Mouse (Mus musculus): ENCODE results near the gene Paqr9.

Paqr9 gene

DNA sequence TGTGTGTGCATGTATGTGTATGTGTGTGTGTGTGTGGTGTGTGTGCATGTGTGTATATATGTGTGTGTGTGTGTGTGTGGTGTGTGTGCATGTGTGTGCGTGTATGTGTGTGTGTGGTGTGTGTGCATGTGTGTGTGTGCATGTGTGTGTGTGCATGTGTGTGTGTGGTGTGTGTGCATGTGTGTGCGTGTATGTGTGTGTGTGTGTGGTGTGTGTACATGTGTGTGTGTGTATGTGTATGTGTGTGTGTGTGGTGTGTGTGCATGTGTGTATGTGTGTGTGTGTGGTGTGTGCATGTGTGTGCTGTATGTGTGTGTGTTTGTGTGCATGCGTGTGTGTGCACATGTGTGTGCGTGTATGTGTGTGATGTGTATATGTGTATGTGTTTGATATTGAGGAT lies 14.9 kb upstream of the Paqr9 start:
- no peak for DNase-seq (ENCODE audit: low spot score in 2 of 2)

DNA sequence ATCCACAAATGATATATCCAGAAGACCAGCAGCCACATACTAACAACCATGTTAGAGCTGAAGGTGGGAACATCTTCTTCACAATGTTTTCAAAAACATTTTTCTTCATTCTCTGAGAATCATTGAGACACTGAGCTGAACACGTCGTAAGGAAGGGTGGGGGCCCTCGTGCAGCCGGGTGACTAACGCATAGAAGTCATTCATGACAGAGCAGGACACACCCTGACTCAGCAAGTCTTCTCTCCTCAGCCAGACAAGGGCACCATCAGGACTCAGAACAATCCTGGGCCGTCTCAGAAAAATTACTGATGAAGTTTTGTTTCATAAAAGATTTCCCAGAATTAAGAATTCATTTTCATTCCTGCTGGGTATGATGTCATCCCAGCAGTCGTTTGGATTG lies 12.8 kb upstream of the Paqr9 start:
- DNase-seq (ENCODE audit: low spot score in 2 of 2), result no peak

DNA sequence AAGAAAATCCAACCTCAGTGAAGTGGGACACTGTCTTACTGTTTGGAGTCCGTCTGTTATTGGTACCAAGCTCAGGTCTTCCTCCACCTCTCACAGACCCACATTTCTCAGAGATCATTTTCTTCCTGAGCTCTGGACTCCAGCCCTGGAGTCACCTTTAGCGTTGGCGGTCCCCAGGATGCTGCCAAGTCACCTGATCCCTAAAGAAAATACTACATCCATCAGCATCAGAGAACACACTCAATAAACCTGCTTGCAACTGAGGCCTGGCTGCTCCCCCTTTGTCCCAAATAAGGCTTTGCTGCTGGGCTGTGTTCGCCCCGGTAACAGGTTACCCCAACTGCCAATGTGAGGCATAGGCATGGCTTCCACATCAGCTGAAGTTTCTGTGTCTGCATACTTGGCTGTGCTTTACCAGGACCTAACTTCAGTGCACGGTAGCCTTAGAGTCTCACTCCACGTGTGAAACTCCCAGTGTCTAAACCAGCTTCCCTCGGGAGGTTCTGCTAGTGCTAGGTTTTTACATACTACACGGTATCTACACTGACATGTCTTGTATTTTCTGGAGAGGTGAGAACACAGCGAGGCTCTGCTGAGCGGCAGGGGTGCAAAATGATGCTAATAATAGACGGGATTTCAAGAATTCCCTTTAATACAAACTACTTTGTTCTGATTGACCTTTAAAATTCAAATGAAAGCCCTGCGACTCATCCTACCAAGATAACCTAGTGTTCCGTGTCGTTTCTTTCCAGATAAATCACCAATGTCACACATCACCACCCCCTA lies 9.6 kb upstream of the Paqr9 start:
- no peak for DNase-seq (ENCODE audit: low spot score in 2 of 2)

DNA sequence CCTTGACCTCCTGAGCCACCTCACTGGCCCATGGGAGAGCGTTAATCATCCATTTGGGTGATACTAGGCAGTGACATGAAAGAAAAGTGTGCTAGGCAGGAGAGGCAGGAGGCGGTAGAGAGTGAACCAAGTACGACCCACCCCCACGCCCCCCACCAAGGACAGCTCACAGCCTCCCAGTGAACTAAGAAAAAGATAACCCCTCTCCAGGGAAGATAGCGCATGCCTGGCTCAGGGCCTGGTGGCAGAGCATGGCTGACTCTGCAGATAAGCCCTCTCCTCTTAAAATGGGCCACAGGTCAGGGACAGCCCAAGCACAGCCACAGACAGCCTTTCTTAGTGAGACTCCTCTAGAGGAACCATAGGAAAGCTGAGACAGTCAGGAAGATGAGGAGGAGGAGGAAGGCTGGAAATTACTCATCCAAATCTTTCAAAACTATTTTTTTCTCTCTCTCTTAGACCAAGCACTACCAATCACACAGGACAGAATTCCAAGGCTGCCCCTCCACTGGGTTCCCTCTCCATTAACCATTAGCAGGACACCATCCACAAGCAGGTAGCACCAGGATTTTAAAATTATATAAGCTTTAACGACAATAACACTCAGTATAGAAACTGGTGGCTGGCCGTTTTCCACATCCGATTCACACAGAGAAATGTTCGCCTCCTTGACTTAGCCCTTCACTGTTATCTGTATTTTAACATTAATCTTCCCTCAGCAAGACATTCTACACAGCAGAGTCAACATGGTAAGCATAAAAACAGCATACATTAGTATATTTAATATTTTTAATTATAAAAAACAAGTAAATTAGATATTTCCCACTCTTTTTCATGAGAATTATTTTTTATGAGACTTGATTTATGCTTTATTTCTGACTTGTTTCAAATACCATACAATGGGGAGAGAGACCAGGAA lies 8.3 kb upstream of the Paqr9 start:
- no peak for DNase-seq (ENCODE audit: low spot score in 2 of 2)

DNA sequence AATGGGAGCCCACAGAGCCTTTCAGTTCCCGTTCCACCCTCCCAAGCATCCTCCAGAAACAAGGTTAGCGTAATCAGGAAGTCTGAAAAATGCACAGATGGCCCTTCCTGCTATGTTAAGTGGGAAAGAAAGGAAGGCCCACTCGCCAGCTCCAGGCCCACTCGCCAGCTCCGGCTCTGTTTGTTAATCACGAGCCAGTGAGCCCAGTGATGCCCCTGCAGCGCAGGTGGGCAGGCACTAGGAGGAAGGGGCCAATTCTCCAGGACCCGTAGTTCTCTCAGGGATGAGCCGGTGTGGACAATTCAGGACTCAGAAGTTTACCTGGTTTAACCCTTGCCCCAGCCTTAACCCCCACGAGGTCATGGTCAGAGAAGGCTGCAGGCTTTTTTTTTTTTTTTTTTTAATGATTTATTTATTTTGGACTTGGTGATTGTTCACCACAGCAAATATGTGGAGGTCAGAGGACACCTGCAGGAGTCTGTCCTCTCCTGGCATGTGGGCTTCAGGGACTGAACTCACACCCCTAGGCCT lies 7.2 kb upstream of the Paqr9 start:
- DNase-seq (ENCODE audit: low spot score in 2 of 2), result no peak

DNA sequence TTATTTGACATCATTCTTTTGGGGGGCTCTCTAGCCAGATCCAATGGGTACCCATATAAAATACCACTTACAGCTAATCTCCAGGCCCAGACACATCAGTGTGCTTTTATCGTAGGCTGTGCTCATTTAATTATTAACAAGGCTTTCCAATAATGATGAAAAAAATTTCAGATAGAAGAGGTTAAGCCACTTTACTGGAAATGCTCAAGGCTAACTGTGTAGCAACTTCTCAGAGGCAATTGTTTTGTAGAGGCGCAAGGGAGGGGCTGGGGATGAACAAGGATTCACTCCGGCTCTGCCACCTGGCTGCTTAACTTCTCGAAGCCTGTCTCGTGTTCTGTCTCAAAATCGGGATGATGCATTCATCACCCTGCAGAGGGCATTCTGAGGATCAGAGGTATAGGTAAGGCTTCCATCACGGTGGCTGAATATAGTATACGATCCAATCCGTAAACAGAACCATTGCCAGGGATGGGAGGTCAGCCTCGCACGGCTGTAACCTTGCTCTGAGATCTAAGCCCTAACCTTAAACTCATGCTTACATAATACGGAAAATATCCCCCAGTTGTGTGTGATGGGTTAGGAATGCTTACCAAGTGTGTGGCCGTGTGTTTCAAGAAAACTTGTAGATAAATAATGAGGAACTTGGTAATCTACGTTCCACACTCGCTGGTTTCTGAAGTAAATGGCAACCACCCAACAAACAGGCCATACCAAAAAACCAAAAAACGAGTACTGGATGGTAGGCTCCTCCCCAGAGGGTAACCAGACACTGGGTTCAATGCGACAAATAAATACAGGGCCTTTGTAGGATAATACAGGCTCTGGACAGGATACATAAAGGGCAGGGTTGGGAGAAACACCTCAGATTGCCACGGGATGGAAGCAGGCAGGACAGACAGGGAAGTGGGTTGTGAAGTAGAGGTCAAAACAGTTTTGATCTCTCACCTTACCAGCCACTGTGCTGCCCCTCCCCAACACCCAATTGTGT lies 4.9 kb upstream of the Paqr9 start:
- no peak for DNase-seq (ENCODE audit: low spot score in 2 of 2)

DNA sequence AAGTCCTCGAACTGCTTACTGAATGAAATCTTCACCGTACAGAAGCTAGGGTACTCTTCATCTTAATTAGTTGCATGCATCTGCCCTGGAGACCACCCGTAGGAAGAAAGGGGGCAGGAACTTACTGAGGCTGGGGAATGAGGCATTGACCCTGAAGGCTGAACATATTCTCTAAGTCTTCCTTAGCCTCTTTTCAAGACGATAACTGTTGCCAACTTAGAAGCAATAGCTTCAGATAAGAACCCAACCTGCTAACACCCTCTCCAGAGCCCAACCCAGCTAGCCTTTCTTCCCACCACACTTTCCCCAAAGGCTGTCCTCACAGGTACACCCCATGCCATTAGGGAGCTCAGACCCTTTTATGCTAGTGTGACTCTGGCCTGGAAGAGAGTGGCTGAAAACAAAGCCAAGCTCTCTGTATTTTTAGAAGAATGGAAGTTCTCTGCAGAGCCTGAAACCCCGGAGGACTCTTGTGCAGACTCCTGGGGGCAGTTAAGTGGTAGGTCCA lies 4.2 kb upstream of the Paqr9 start:
- DNase-seq (ENCODE audit: low spot score in 2 of 2), result no peak

DNA sequence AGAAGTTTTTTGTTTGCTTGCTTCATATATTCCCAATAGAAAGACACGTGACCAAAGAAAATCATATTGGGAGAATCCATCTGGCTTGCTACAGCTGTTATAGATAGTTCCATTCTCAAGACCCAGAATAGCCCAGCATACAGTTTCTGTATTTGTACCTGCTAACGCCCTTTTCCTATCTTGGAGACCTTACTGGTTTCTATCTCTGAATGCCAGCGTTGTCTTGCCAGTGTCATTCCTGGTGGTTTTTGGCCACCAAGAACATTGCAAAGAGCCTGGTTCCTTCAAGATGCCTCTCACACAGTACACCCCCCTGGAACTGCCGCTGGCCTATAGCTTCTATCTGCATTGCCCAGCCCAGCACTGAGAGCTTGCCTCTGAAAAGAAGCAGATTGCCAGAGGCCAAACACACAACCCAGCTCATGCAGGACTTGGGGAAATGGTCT lies 3.4 kb upstream of the Paqr9 start:
- no peak for DNase-seq (ENCODE audit: low spot score in 2 of 2)

DNA sequence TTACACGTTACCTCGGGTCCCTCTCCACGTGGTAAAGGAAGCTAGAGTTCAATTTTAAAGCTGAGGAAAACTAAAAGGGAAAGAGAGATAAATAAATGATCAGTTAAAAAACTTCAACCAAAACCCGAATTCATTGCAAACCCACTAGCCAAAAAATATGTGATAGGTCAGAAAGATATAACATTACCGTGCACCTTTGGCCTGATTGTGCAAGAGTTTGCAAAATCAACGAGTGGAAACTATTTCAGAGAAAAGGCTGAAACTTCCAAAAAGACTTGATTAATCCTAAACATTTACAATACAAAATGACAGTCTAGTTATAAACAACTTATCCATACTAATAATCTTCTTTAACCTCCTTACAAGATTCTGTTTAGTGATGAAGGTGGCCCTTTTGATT lies 1.7 kb upstream of the Paqr9 start:
- DNase-seq (ENCODE audit: low spot score in 2 of 2), result no peak

DNA sequence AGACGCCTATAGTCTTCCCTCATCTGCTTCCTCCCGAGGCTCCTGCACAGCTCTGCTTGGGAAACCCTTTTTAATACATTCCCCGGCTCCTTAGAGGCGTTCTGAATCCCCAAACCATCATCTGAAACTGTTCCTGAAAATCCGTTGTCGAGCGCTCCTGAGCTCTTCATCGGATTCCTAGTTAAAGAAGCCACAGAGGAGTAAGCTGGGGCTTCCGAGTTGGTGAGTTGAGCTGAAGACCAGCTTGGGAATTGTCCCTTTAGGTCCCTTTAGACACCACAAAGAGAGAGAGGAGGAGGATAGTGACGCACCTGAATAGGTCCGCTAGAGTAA lies 765 bp upstream of the Paqr9 start:
- DNase-seq (ENCODE audit: low spot score in 2 of 2), result no peak

DNA sequence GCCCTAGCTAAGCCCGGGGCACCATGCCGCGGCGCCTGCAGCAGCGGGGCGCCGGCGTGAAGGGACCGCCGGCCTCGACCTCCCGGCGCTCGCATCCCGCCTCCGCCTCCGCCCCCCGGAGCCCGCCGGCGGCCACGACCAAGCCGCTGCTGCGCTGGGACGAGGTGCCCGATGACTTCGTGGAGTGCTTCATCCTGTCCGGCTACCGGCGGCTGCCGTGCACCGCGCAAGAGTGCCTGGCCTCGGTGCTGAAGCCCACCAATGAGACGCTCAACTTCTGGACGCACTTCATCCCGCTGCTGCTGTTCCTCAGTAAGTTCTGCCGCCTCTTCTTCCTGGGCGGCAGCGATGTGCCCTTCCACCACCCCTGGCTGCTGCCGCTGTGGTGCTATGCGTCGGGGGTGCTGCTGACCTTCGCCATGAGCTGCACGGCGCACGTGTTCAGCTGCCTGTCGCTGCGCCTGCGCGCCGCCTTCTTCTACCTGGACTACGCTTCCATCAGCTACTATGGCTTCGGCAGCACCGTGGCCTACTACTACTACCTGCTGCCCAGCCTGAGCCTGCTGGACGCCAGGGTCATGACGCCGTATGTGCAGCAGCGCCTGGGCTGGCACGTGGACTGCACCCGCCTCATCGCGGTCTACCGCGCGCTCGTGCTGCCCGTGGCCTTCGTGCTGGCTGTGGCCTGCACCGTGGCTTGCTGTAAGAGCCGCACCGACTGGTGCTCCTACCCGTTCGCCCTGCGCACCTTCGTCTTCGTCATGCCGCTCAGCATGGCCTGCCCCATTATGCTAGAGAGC lies 679 bp downstream of the Paqr9 start:
- DNase-seq (ENCODE audit: low spot score in 2 of 2), result no peak

DNA sequence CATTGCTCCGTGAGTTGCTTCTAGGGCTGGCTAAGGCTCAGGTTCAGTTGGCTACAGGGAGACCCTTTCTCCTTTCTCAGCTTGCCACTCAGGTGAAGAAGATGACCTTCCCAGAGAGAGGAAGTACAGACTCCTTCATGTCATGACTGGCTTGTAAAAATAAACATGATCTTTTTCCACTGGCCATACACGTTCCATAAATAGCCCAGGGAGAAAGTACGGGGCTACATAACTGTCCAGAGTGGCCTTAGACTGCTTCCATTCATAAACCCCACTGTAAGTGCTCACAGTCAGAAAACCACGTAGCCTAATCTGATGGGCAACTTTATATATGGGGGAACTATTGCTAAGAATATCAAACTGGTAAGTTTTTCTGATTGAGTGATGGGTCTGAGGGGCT lies 4.6 kb downstream of the Paqr9 start:
- no peak for DNase-seq (ENCODE audit: low spot score in 2 of 2)

DNA sequence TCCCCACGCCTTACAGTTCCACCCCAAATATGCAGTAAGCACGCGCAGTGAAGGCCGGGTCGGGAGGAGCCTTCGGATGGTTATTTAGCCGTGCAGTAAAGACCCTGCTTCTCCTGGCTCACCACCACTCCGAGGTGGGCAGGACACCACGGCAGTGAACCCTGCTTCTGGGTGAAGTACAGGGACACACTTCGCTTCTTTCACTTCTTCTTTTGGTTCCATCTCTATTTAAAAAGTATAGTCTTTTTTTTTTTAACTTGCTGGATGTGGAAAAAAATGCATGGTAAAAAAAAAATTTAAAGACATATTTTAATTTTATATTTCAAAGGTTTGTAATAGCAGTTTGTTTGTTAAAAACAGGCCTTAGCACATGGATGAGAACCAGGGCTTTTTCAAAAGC lies 6.9 kb downstream of the Paqr9 start:
- DNase-seq (ENCODE audit: low spot score in 2 of 2), result no peak

DNA sequence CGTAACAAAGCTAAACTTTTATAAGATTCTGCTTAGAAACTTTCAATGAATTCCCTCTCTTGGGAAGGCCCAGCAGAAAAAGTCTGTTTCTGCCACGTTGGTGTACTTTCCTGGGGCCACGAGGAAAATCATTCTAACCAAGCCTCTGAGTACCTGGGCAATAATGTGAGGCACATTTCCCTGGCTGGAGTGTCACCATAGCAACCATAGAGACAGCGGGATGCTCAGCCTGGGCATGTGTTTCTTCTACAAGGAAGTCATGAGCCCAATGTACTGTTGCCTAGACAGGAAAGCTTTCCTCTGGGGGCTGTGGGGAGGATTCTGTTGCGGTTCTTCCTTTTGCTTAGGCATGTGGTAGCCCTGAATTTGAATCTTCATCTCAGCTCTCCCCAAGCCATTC lies 7.5 kb downstream of the Paqr9 start:
- DNase-seq (ENCODE audit: low spot score in 2 of 2), result no peak

DNA sequence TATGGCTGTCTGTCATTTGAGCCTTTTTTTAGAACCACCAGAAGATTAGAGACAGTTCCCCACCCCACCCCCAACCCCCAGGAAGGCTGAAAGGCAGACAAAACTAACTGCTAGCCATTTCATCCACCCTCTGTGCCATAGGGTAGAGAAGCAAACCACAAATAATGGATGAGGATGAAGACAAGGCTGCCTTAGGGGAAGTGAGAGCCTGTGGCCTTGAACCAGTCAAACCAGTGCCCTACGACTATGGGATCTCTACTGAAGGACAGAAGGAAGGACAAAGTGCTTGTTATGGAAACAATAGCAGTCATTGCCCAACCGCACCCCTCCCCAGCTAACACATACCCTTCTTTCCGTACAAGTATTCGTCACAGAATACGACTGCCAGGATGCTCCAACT lies 9.8 kb downstream of the Paqr9 start:
- DNase-seq (ENCODE audit: low spot score in 2 of 2), result no peak

DNA sequence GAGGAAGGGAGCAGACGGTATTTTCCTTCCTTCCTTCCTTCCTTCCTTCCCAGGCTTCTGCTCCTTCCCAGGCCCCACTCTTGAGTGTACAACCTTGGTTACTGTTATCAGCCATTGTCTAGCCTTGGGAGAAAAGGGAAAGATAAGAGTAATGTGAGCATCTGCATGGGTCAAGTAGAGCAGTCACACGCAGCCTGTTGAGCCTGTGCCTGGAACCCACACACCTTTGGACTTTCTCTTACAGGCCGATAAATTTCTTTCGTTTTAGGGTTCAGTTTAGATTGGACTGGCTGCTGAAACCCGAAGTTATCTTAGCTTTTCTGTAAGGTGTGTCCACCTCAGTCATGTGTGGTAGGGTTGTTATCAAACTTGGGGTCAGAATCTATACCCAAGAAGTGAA lies 10.5 kb downstream of the Paqr9 start:
- no peak for DNase-seq (ENCODE audit: low spot score in 2 of 2)

DNA sequence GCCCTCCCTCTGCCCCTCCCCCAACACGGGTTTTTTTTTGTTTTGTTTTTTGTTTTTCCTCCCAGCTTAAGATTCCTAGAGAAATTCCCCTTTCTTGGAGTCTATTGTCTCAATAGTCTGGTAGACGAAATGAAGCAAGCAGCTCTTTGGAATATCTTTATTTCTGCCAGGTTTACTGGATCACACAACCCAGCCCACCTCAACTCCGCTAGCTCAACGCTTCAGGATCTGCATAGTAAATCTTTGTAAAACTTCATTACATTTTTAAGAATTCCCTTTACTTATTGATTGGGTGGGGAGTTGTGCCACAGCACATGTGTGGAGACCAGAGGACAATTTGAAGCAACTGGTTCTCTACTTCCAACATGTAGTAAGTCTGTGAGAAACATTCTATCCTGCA lies 11.1 kb downstream of the Paqr9 start:
- no peak for DNase-seq (ENCODE audit: low spot score in 2 of 2)

DNA sequence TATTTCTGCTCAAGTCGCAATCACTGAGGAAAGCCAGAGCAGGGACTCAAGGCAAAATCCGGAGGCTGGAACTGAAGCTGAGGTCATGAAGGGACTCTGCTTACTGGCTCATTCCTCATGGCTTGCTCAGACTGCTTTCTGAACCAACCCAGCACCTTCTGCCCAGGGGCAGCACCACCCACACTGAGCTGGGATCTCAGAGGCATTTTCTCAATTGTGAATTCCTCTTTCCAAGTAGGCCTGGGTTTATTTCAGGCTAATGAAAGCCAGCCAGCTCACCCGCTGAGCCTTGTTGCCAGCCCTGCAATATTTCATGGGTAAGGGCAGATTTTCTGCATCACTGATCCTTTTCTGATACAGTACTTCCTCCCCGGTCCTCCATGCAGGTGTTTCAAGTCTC lies 12.0 kb downstream of the Paqr9 start:
- no peak for DNase-seq (ENCODE audit: low spot score in 2 of 2)

DNA sequence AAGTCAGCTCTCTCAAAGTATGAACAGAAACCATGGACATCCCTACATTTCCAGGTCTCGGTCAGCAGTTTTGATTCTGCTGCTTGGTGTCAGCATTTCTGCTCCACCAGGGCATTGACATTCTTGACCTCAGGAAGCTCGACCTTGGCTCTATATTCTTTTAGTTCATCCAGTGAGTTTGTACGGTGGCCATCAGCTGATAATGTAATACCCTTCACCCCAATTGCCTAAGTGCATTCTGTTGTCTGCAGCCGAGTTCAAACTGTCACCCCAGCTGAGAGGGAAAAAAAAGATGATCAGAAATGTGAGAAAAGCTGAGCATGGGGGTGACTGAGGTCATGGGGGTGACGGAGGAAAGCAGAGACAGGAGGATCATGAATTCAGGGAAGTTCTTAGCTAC lies 13.1 kb downstream of the Paqr9 start:
- no peak for DNase-seq (ENCODE audit: low spot score in 2 of 2)

DNA sequence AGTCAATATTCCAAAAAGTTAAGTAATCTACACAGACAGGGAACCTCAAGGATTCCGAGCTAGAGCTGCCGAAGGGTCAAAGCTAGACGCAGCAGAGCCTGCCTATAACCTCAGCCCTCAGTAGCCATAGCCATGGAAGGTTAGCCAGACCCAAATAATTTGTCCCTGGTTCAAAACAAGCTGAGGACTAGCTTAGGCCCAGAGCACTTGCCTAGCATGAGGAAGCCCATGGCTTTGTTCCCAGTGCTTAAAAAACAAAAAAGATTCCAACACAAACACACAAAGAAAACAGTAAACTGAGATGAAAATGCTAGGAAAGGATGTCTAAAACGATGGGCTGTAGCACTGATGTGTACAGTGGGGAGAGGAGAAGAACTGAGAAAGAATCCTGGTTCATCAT lies 14.7 kb downstream of the Paqr9 start:
- DNase-seq (ENCODE audit: low spot score in 2 of 2), result no peak

DNA sequence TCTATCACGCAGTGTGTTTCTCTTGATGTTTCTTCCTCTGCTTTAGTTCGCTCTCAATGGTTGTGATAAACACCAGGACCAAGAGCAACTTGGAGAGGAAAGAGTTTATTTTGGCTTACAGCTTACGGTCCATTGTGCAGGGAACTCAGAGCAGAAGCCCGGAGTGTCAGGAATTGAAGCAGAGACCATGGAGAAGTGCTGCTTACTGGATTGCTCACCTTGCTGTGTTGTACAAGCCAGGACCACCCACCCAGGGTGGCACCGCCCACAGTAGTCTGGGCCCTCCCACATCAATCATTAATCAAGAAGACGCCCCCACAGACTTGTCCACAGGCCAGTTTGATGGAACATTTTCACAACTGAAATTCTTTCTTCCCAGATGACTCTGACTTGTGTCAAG lies 18.0 kb downstream of the Paqr9 start:
- no peak for DNase-seq (ENCODE audit: low spot score in 2 of 2)

Measured in natural killer cell, adult 2 months (primary cell).